Mouse (Mus musculus): ENCODE measurements around the gene Nup85.
A peak's percentile ranks its signal among the peaks of the same experiment; 100 is the strongest.

Nup85 gene

DNA sequence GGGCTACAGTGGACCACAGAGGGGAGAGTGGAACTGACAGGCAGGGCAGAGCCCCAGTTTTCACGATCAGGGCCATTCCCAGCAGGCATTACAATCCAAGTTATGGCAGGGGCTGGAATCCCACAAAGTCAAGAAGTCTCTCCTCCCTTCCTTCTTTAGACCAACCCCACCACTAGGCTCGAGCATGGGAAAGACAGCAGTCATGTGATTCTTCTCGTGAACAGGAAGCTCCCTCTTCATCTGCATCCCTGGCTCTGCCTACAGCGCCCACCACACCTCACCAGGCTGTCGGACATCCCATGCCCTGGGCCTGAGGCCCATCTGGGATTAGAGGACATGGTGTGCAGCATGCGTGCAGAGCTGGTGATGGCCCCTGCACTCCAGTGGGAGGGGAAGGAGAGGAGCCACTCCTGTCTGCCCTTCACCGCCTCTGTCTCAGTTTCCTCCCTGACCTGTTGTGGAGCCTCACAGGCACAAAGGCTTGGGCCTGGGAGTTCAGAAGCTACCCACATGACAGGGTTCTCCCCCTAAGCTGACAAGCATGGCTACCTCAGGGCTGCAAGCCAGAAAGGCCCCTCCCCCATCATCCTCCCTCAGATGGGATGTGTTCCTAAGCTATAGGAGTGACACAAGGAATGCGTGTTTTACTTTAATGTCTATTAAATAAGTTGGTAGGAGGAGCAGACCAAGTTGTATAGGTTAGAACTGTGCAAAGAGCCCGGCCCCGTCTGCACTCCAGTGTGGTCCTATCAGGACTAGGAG lies 50.3 kb downstream of the Nup85 start:
- no peak for DNase-seq

DNA sequence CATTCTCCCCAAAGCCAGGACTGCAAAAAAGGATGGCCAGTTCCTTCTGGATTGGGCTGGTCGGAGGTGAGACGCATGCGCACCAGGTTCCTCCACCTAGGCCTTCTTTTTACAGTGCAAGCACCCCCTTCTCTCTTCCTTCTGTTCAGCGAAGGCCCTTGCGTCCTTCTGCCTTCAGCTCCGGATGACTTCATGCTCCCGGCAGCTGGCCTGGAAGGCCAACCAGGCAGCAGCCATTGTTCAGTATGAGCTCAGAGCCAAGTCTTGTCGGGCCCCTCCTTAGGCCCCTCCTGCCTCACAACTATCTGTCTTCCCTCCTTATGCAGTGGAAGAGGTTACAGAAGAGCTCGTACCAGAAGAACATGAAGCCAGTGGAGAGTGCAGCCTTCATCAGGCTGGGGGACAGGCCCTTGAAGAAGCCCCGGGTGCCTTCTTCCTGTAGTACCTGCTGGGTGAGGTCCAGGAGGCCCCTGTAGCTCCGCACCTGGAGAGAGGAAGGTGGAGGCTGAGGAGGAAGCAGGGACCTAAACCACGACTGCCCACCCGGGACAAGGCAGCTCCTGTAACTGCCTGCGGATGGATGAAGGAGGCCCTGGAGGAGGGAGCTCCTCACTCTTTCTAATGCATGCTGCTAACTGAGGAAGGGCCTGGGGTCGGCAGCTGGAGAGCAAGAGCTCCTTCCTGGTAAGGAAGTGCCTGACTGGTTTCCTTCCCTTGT lies 51.0 kb downstream of the Nup85 start:
- DNase-seq = no peak

- no peak for DNase-seq
These were observed 51.6 kb downstream of the Nup85 start for GRCm38 (mm10) chr11:115615875-115616274.

GRCm38 (mm10) chr11:115616371-115616770 lies 52.1 kb downstream of the Nup85 start:
- DNase-seq = no peak

DNA sequence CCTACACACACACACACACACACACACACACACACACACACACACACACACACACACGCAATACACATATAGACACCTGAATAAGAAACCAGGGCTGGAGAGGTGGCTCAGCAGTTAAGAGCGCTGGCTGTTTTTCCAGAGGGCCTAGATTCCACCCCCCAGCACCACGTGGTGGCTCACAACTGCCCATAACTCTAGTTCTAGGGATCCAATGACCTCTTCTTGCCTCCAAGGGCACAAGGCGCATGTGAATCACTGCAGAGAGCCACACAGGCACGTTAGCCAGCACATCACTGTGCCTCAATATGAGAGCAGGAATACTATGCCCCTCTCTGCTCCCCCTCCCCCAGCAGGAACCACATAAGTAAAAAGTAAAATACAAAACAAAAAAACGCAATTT lies 52.7 kb downstream of the Nup85 start:
- no peak for DNase-seq

- DNase-seq = no peak
These were observed 53.8 kb downstream of the Nup85 start for GRCm38 (mm10) chr11:115618001-115618400.

GRCm38 (mm10) chr11:115618732-115619516 lies 54.7 kb downstream of the Nup85 start:
- no peak for DNase-seq

- DNase-seq = no peak
These were observed 55.7 kb downstream of the Nup85 start for GRCm38 (mm10) chr11:115619949-115620348.

GRCm38 (mm10) chr11:115623487-115624070 lies 59.3 kb downstream of the Nup85 start:
- no peak for DNase-seq

- DNase-seq = no peak
These were observed 61.6 kb downstream of the Nup85 start for GRCm38 (mm10) chr11:115625877-115626276.

DNA sequence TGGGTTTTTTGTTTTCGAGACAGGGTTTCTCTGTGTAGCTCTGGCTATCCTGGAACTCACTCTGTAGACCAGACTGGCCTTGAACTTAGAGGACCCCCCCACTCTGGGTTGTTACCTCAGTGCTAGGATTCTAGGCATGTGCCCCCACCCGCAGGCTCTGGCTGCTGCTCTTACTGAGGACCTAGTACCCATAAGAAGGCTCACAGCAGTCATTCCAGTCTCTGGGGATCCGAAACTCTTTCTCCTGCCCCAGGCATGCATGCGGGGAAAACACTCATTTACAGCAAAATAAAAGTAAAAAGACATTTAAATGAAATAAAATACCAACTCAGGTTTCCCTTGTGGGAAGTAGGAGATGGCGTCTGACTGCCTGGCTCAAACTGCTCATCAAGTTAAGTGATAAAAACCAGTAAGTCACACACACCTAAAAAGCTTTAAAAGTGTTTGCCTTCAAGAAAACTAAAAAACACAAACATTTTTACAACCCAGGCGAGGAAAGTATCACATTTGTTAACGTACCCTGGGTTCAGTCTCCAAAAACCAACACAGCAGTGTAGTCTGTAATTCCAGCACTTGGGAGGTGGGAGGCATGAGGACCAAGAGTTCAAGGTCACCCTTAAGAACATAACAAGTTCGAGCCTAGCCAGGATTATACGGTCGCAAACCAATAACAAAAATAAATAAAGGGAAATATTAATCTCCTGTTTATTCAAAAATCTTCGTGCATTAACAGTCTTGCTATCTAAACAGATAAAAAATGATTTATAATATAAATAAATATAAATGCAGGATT lies 62.8 kb downstream of the Nup85 start:
- DNase-seq = no peak

- peak; percentile 100 for DNase-seq
These were observed 63.7 kb downstream of the Nup85 start, which contains the start of gene Slc25a19 for GRCm38 (mm10) chr11:115627705-115628464. Gene Slc25a19 (minus strand): TSS chr11:115628295.

- DNase-seq = no peak
These were observed 64.3 kb downstream of the Nup85 start for GRCm38 (mm10) chr11:115628465-115629101.

DNA sequence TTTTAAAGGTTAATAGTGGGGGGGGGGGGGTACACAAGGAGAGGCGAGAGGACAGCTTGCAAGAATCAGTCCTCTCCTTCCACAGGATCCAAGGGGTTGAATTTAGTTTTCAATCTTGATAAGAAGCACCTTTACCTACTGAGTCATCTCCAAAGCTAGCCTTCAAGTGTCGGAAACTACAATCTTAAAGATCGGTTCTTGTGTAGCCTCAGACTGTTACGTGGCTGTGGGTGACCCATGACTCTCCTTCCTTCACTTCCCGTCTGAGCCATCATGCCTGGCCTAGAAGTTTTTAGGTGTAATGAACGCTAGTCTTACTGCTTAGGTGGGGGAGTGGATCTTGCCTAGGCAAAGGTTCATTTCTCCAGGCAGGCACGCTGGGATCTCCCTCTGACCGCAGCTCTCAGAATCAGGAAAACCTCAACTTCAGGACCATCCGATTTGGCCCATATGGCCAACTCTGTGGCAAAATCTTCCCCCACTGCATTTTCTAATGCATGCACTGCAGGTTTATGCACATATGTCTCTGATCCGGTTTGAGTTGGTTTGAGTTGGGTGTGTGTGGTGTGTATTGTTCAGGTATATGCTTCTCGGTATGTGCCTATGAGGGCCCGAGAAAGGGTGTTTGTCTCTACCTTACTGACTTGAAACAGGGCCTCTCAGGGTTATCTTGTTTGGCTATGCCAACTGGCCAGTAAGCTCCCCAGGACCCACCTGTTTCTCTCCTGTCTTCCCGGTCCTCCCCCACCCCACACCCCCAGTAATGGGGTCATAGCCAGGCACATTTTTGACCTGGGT lies 65.7 kb downstream of the Nup85 start:
- no peak for DNase-seq

DNA sequence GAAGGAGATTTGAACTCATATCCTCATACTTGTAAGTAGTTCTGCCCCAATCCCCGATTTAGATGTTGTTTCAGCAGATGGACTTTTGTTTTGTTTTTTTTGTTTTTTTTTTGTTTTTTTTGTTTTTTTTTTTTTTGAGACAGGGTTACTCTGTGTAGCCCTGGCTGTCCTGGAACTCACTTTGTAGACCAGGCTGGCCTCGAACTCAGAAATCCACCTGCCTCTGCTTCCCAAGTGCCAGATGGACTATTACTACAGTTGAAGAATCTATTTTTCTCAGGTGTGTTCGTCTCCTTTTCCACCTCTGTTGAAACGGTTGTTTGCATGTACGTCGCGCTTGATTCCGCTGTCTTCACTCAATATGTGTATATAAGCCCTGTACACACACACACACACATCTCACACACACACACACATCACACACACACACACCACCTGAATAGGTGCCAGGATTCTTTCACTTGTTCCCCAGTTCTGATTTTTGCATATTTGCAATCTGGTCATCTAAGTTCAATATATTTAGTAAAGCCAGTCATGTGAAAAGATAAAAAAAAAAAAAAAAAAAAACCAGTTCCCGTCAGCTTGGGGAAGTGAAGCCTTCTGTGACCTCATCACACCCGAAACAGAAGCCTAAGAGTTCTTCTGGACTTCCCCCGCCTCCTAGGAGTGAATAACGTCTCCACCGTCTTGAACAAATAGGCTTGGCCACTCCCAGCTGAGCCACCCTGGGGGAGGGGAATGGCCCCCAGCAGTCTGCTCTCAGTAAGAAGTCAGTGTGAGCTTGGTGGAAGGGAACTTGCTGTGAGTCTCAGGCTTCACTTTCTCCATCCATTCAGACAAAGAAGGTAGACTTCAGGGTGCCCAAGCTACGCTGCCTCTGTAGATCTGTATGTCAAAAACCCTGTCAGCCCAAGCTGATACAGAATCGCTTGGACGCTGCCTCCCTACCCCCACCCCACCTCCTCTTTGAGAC lies 66.6 kb downstream of the Nup85 start:
- DNase-seq = peak; percentile 88

DNA sequence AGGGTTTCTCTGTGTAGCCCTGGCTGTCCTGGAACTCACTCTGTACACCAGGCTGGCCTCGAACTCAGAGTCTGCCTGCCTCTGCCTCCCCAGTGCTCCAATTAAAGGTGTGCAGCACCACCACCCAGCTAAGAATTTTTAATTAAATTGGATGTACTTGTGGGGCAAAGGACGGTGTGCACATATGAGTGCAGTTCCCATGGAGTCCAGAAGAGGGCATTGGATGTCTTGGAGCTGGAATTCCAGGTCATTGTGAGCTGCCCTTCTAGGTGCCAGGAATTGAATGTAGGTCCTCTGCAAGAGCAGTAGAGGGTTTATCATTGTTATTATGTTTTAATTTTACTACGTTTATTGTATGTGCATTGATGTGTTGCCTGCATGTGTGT lies 67.3 kb downstream of the Nup85 start:
- DNase-seq = no peak

- DNase-seq = no peak
These were observed 68.0 kb downstream of the Nup85 start for GRCm38 (mm10) chr11:115632247-115632646.

DNA sequence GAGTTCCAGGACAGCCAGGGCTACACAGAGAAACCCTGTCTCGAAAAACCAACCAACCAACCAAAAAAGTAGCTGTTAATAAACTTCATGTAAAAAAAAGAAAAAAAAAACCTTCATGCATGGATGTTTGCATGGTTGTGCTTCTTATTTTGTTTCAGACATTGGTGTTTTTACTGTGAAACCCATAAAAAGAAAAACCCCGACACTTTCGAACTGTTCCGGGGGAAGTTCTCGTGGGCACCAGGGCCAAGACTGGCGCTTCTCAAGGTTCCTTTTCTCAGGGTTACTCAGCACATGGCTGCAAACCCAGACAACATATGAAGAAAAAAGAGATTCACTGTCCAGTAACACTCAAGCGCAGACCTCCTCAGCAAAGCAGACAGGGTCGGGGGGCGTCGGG lies 68.6 kb downstream of the Nup85 start:
- DNase-seq = no peak
